Mouse (Mus musculus): Measurements from ENCODE around the gene Nlrp3. TPM values are rescaled to one million over a fixed set of nuclear protein-coding genes. Genes with fewer than 3 reads are reported as not detected.
A peak's percentile ranks its signal among the peaks of the same experiment; 100 is the strongest.

Gene Nlrp3
- total RNA-seq (2022) = under 1 TPM in 2 of 4 experiments, not detected in 2; 0.07 to 0.19 TPM

DNA sequence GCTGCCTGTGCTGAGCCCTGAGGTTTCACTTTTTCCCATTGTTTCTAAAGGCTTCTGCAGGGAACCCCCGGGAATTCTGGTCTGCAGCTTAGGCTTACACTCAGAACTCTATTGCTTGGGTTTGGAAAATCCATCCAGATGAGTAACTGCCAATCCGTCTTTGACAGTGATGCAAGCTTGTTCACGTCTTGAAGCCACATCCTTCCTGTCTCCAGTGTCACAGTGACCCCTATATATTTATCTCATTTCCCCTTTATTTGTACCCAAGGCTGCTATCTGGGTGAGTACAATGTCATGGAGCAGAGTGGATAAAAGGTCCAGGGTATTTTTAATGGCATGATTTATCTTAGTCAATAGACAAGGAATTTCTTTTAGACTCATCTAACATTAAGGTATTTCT is at the start of gene Nlrp3:
Gene Nlrp3, plus strand, starts transcription at position 245 of the 400 bp plus-strand sequence.
- no peak for DNase-seq (ENCODE audit: low spot score in 2 of 2)

DNA sequence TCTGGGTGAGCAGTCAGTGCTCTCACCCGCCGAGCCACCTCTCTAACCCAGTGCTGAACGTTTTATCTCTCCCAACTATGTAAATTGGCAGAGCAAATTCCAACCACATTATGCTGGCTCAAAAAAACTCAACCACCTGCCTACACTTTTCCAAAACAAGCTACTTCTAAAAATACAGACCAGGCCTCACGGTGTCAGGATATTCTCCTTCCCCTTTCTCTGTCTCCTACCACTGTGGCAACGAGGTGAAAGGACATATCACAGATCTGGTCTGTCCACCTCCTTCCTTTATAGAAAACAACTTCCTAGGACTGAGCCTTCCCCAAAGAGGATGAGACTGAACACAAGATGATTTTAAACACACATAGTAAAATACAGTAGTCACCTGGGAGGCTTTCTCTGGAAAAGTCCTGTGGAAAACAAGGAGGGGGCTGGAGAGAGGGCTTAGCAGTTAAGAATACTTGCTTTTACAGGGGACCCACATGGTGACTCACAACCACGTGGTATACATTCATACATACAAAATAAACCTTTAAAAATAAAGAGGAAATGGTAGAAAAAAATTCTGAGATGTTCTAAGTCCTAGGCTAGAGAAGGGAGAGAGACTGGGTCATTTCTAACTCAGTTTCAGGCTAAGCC is 44.6 kb upstream of the Nlrp3 start:
- no peak for DNase-seq (ENCODE audit: low spot score in 2 of 2)

DNA sequence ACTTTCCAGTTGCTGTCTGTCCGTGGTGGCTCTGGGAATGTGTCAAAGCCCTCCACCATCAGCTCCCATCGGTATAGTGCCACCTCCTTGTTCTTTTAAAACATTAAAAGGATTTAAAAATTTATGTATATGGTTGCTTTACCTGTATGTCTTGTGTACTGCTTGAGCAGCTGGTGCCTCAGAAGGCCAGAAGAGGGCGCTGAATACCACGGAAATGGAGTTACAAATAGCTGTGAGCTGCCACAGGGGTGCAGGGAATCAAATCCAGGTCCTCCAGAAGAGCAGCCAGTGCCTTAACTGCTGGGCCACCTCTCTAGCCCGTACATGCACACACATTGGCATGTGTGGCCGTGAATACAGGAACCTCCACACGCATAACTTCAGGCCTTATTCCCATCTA is 43.6 kb upstream of the Nlrp3 start:
- no peak for DNase-seq (ENCODE audit: low spot score in 2 of 2)

DNA sequence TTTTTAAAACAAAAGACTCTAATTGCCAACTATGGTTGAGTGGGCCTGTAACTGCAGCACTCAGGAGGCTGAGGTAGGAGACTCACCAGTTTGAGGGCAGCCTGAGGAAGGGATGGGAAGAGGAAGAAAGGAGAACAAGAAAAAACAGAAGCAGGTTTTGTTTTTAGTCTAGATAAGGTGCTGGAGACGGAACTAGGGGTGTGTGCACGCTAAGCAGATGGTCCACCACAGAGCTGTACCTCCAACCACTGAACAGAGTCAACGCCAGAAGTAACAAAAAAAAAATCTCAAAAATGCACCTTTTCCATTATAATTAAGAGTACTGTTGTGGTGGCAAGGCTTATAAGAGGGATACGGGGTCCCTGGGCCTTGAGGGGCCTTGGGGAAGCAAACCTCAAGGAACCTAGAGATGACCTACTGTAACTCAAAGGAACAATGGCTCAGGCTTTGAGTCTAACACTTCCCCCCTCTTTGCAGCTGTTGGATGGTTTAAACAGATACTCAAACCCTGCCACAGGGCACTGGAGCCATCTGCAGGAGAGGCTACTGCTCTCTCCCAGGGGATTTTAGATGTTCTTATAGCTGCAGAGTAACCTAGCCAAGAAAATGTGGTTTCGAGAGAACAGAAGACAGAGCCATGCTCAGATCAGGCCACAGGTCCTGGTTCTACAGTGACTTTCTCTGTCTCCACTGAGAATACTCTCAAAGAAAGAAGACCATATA is 39.2 kb upstream of the Nlrp3 start:
- no peak for DNase-seq (ENCODE audit: low spot score in 2 of 2)

DNA sequence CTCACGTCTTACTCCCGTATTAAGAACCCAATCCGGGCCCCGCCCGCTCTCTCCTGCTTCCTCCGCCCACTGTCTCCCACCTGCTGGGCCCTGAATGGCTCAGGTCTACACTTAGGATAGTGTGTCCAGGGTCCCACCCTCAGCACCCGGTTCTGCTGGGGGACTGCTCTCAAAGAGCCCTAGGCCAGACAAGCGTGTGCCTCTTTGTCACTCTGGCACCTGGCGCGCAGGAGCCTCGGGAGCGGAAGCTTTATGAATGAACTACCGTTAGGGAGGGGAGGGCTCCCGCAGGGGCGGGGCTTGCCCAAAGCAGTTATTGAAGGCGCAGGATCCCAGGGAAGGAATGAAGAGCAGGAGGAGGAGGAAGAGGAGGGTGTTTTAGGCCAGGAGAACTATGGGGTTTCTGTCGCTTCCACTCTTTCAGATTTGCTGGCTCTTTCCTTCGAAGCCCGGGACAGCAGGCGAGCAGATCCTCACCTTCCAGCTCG is 36.0 kb upstream of the Nlrp3 start:
- DNase-seq (ENCODE audit: low spot score in 2 of 2) = peak in 1 of 2 experiments; percentile 38

DNA sequence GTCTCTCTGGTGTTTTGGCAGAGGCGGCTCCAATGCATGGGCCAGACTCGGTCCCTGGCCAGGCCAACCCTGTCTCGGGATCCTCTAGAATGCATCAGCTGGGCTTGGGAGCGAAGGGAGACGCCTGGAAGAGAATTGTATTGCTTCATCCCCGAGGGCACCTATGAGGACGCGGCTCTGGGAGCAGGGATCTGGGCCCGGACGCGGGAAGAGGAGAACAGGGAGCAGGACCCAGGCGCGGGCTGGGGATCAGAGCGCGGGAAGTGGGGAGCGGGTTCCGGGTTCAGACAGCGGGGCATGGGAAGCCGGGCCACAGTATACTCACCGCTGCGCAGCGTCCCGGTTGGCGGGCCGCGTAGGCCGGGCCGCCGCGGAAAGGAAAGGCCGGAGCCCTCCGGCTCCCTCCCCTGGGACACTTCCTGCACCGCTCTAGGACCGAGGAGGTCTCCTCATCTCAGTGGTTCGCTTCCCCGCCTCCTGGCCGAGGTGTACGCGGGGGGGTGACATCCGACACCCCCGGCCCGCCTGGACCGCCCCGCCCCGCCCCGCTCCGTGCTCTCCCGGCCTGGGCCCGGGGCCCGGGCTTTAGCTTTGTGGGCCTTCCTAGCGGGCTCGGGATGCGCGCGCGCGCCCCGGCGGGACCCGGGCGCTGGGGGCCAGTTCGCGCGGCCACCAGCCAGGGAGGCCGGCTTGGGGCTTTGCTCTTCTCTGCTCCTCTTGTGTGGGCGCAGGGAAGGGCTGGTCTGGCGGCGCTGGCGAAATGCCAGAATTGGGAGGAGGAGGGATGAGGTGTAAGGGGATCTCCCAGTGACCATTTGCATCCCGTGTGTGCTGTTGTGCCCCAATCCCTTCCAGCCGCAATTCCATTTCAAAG is 35.3 kb upstream of the Nlrp3 start:
- DNase-seq (ENCODE audit: low spot score in 2 of 2) = peak; percentile 85 to 88

DNA sequence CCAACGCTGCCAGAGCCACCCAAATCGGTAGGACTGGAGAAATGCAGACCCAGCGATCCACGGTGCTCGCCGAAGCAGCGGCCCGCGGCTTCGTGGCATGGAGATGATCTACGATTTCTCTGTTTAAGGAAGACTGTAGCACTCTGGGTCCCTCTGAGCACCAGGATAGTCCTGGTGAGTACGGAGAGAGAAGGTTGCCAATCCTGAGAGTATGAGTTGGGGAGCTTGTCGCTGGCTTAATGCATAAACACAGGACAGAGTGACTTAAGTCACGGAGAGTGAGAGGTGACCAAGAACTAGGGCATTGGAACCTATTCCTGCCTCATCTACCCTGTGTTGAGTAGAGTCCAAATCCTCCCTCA is 34.7 kb upstream of the Nlrp3 start:
- no peak for DNase-seq (ENCODE audit: low spot score in 2 of 2)

DNA sequence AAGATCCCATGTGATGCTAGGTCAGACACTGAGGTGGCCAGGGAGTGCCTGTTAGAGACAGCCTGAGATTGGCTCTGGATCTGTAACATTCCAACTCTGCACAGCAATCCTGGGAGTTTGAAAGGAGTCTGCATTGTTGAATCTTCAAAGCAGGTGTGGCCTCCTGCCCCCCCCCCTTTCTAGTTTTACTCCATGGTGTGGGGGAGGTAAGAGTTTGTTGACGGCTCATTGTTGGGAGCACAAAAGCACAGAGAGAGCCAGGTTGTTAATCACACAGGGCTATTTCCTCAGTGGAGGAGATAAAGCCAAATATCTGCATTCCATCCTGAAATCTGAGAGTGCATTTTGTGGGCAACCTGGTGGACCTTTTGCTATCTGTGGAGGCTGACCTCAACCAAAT is 29.8 kb upstream of the Nlrp3 start:
- DNase-seq (ENCODE audit: low spot score in 2 of 2) = no peak

DNA sequence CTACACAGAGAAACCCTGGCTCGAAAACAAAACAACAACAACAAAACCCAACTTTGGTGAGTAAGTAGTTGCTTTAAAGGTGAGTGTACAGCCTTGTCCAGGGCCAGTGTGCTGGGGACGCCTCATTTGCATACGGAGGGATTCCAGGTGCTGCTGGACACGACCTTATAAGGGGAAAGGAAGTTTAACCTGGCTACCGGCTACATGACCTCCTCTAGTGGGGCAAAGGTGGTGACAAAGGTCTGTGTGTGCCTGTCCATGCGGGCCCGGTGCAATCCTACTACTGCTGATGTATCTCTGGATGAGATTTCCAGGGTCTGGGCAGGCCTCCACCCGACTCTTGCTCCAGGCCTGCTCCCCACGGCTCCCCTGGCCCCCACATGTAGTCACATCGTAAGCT is 28.6 kb upstream of the Nlrp3 start:
- DNase-seq (ENCODE audit: low spot score in 2 of 2) = no peak

DNA sequence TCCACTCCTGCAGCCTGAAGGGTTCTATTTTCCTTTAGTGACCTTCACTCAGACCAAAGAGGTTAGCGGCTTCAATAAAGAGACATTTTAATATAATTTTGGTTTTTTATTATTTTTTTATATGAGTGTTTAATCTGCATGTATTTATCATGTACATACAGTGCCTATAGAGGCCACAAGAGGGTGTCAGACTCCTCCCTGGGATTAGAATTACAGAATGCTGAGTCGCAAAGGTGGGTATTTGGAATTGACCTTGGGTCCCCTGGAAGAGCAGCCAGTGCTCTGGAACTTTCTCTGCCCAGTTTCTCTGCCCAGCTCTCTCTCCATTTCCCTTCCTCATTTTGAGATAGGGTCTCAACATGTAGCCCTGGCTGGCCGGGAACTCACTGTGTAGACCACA is 27.8 kb upstream of the Nlrp3 start:
- DNase-seq (ENCODE audit: low spot score in 2 of 2) = no peak

DNA sequence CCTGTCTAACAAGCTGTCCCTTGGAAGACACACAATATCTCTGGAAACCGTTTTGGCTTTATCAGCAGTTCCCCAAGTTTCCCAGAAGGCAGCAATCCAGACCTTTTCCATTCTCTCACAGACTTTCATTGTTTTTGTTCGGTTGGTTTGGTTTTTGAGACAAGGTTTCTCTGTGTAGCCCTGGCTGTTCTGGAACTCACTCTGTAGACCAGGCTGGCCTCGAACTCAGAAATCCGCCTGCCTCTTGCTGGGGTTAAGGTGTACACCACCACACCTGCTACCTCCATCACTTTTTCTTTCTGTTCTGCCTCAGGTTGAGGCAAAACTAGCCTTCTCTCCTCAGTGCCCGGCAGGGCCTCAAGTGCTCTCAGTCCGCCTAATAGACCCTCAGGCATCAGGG is 27.0 kb upstream of the Nlrp3 start:
- no peak for DNase-seq (ENCODE audit: low spot score in 2 of 2)

DNA sequence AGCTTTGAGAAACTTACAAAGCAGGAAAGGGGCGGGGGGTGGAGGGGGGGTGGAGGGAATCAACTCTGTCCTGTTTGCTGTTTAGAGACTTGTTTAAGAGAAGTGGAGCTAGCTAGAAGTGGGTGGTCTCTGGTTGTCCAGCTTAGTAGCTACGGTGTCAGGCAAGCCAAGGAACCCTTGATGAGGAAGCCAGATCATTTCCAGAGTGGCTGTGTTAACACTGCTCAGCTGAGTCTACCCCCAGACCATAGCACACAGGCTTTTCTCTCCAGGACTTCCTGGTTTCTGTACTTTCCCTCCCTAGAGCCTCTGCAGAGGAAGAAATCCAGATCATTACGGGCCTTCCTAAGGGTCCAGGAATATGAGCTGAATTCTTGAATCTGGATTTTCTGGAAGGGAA is 26.6 kb upstream of the Nlrp3 start:
- DNase-seq (ENCODE audit: low spot score in 2 of 2) = no peak

DNA sequence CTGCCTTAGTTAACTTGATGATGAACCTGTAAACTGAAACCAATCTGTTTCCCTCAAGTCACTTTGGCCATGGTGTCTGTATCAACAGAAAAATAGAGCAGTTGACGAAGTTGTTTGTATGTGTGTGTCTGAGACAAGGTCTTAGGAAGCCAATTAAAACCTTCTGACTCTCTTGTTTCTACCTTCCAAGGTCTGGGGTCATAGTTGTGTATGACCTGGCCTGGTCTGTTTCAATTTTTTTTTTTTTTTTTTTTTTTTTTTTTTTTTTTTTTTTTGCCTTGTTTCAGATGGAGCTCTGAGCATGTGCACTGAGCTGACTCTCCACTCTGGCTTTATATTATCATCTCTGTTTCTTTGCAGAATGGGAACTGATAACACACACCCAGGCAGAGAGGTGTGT is 23.9 kb upstream of the Nlrp3 start:
- no peak for DNase-seq (ENCODE audit: low spot score in 2 of 2)

DNA sequence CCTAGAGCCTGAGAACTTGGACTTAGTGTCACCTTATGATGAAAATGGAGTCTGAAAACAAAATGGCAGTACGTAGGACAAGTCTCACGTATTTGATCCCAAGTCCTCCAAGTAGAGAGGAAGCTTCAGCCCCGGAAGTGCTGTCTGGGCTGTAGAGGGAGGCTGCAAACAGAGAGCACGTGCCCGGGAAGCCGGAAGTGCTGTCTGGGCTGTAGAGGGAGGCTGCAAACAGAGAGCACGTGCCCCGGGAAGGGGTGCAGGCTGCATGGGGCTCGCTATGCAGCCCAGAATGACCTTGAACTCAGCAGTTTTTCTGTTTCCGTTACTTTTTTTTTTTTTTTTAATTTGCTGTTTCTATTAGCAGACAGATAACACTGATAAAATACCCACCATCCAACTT is 23.1 kb upstream of the Nlrp3 start:
- DNase-seq (ENCODE audit: low spot score in 2 of 2) = no peak

DNA sequence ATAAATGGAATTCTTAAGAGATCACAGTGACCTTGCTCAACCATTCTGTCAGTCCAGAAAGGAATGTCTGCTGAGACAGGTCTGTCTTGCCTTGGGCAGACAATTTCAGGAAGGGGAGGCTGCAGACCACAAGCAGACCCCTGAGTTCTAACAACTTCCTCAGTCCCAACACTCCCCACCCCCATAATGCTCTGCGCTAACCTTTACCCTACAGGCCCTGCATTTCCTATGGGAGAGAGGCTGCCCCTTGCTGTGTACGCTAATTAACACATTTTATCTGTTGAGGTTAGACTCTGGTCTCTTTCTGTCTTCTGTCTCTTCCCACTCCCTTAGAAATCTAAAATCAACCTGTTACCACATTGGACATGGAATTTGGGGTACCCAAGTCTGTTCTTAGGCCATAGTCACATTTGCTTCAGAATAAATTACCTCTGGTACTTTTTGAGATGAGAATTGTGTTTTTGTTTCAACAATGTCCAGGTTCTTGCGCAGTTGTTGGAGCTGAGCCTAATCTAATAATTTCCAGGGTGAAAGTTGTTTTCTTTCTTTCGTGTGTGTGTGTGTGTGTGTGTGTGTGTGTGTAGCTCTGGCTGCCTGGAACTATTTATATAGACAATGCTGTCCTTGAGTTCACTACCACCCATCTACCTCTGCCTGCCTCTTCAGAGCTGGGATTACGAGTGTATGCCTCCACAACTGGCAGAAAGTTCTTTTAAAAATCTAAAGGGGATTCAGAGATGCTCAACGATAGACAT is 21.4 kb upstream of the Nlrp3 start:
- DNase-seq (ENCODE audit: low spot score in 2 of 2) = no peak

DNA sequence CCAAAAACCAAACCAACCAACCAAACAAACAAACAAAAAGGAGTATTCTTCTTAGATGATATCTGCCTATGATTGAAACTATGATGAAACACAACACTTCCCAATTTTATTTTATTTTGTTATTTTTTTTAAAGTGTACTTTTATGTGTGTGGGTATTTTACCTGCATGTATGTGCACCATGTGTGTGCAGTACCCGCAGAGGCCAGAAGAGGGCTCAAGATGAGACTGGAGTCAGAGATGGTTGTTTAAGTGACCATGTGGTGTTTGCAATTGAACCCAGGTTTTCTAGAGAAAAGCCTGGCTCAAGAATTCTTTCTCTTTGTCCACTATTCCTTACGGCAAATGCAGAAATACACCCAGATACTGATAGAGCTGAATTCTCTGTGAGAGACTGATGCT is 17.2 kb upstream of the Nlrp3 start:
- no peak for DNase-seq (ENCODE audit: low spot score in 2 of 2)

DNA sequence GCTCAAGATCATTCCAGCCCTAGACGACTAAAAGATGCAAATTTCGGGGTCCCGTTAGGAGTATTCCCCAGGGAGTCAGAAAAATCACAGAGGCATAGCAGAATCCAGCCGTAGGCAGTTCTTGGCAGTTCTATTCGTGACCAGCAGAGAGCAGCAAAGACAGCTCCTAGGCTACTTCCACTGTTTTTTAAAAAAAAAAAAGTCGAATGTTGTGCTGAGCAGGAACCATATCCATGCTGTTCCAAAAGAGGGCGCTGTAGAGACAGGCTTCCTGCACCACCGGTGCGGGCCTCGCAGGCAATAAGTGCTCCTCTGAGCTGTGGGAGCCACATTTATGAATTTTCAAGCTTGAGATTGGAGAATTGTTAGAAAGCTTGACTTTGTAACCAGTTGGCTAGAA is 16.1 kb upstream of the Nlrp3 start:
- peak; percentile 48 to 52 for DNase-seq (ENCODE audit: low spot score in 2 of 2)

DNA sequence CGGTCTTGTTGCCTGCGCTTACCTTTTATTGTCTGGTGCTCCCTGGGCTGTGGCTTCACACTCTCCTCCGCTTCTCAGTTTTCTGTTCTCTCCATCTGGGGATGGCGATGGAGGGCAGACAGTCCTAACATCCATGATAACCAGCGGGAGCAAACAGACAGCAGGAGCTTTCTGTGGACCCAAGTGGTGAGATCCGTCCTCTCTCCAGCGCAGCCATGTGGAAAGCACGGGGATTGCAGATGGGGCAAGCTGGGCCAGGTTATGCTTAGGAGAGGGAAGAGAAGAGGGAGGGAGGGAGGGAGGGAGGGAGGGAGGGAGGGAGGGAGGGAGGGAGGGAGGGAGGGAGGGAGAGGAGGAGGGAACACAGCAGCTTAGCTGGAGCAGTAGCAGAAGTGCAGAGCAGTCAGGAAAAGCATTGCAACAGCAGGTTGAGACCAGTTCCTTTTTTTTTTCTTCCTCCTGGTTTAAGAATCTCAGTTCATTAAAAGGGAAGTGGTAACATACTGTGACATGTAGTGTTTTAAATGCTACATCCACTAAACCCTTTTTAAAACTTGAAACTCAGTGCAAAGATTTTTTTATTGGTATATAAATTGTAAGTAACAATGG is 14.8 kb upstream of the Nlrp3 start, which contains the start of gene Zkscan17:
Gene Zkscan17, minus strand, starts transcription at position 280 of the 609 bp plus-strand sequence.
- no peak for DNase-seq (ENCODE audit: low spot score in 2 of 2)

DNA sequence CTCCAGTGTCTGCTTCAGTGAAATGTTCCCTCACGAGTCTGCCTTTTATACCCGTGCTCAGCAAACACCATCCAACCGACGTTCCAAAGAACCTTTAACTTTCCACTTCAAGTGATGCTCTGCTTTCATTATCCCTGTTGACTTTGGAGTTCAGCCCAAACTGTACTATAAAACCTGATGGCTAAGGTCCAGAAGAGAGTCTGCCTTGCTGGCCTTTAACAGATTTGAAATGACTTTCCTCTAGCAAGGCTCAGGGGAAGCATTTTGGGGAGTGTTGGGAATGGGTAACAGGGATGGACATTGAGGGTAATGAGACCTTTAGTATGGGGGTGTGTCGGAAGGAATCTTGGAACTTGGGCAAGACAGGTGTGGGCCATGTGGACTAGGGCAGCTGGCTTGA is 11.1 kb upstream of the Nlrp3 start:
- DNase-seq (ENCODE audit: low spot score in 2 of 2) = no peak

DNA sequence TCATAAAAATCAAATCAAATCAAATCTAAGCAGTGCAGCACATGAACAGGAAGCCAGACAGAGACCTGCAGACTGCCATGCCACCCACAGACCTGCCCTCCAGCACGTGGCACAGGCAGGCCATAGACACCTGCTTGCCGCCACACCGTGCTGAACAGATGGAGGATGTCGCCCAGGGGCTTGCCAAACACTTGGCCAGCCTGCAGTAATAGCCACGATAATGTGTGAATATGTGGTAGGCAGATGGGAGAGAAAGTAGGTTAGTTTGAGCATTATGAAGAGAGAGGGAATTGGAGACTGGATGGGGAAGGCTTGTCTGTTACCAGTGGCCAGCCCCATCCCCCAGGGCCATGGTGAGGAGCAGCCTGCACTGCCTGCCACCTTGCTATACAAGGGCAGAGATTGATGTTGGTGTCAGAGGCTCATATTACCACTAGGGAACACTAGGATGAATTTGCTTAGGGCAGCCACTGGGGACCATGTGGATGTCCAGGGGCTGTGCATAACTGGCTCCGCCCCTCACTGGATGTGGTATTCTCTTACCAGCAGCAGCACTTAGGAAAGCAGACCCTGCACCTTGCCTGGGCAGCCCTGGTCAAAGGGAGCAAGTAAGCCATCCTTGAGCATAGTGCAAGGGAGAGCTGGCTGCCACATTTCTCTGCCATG is 10.4 kb upstream of the Nlrp3 start:
- DNase-seq (ENCODE audit: low spot score in 2 of 2) = no peak
